Mouse (Mus musculus): ENCODE measurements around the gene Ganab.

- TF ChIP-seq FLI1 (IDR thresholded peaks at IDR 0.05; ENCODE audit: low read length) (no peak), GATA1 (IDR thresholded peaks at IDR 0.05; ENCODE audit: borderline replicate concordance, low read length) (no peak)
Observed at GRCm38 (mm10) chr19:8914212-8914611, 16.3 kb downstream of the Ganab start.
